Mouse (Mus musculus): Measurements from ENCODE around the gene Trmt6.

Gene Trmt6

DNA sequence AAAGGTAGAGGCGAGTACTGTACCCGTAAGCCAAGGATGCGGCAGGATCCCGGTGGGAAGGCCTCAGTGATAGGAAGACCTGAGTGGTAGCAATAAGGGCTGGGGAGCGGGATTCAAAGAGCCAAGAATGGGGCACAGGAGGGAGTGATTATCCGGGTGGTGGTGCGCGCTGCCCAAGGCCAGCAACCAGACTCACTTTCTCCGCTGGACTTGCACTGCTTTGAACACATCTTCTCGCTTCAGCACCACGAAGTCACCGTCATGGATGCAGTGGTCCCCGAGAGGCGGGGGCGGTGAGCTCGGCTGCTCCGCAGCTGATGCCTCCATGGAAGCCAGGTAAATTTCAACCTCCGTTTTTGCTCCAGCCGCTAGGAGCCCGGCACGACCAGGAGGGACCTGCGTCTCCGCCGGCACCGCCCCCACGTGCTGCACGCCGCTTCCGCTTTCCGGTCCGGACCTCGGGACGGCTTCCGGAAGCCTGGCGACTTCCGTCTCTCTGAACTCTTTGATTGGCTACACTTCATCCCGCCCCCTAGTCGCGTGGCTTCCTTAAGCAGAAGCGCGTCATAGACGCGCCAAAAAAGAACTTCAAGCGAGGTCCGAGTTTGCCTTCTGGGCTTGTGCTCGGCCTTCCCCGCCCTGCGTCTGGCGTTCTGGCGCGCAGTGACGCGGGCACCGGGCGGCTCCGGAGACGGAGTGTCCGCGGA is at the start of gene Trmt6, which contains the start of gene Mcm8:
Gene Trmt6, minus strand, starts transcription at position 448 of the 707 bp plus-strand sequence.
Gene Mcm8, plus strand, starts transcription at position 534 of the 707 bp plus-strand sequence.
- DNase-seq, result peak; percentile 92 to 94

DNA sequence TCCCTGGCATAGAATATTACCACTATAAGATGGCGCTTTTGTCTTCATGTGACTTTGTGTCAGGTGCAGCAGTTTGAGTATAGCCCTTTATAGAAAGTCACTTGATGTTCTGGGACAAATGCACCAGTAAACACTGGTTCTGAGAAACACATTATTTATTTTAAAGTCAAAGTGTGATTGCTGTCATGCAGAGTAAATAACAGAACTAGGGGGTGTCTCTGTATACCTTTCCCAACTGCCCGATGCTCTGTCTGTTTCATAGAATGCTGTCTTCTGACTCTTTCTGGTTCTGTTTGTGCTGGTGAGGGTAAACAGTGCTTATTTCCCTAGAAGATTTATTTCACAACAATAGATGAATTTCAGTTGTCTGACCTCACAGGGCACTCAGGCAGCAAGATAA is 47.5 kb upstream of the Trmt6 start:
- no peak for DNase-seq

DNA sequence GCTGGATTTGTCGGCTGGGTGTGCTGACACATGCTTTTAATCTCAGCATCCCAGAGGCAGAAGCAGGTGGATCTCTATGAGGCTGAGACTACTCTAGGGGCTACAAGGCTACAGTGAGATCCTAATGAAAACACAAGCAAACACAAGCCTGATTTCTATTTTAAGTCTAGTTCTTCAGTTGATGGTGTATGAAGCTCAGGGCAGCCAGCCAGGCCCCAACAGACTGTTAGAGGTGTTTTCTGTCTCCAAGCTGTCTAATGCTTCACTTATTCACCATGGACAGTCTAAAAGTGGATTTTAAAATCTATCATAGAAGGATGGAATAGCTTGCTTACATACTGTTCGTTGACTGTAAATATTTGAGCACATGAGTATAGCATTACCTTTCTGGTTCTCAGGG is 45.6 kb upstream of the Trmt6 start:
- DNase-seq, result no peak

DNA sequence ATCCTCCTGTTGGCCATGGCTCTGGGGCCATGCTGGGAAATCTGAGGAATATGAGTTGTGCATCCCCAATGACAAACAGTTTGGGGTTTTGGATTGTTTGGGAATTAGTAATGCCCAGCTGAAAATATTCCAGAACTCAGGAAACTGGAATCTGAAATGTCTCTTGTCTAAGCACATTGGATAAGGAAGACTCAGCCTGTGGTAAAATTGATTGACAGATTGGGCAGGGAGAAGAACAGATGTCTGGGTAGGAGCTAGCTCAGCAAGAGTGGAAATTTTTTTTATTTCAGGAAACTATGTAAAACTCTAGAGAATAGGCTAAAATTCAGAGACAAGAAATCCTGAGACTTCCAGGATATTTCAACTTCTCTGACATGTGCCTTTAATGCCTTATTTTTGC is 44.6 kb upstream of the Trmt6 start:
- DNase-seq, result no peak

DNA sequence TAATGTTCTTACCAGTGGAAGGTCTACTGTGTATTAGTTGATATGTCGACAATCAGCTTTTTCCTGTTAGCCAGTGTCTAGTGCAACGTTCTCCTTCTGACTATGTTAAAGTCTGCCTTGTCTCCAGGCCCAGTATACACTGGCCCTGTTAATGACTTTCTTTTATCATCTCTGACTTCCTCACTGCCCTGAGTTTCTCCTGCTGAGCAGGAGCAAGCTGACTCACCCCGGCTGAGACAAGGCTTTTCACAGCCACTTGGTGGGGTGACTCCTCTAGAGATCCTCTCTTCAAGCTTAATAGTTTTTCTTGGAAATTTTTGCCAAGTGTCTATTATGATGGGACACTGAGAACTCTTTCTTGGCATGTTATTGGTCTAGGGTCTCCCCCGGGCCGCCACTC is 40.5 kb upstream of the Trmt6 start:
- DNase-seq, result no peak

DNA sequence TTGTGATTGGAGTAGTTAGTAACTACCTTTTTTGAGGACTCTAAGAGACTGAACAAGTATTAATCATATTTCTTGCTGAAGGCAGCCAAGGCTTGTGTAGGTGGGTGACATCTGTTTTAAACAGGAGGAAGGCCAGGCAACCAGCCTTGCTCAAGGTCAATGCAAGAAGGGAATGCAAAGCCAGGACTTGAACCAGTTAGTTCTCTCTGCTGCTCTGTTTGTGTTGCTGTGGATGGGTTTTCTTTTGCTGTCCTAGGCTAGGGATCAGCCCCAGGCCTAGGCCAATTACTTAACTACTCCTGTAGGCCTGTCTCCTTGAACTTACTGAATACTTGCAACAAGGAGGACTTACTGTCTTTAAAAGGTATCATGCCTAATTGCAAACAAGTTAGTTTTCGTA is 37.2 kb upstream of the Trmt6 start:
- no peak for DNase-seq

DNA sequence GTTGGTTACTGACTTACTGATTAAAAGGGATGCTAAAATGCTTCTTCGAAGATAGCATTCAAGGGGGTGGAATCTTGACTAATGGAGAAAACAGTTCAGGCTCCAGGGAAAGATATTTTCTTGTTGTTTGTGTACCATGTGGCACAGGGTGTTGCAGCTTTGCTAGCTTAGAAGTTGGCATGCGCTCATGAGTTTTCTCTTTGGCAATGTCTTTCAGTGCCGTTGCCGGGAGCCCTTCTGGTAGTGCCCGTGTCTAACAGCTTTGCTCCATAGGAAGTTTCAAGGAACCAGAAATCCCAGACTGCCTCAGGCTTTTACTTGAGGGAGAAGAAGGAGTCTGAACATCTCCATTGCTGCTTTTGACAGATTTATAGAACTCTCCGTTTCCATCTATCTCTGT is 33.3 kb upstream of the Trmt6 start:
- DNase-seq, result no peak

DNA sequence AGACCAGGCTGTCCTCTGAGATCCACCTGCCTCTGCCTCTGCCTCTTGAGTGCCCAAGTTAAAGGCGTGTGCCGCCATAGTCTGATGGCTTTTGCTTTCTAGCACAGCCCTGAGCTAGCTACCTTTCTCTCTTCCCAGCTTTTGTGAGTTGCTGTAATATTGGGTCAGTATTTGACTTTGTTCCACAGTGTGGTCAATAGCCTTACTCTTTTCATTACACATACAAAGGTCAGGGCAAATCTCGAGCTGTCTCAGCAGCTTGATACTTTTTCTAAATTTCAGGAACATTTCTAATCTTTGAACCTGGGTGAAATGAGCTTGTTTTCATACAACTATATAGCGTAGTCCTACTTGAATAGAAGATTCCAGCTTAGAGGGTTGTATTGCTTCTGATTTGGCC is 32.5 kb upstream of the Trmt6 start:
- no peak for DNase-seq

DNA sequence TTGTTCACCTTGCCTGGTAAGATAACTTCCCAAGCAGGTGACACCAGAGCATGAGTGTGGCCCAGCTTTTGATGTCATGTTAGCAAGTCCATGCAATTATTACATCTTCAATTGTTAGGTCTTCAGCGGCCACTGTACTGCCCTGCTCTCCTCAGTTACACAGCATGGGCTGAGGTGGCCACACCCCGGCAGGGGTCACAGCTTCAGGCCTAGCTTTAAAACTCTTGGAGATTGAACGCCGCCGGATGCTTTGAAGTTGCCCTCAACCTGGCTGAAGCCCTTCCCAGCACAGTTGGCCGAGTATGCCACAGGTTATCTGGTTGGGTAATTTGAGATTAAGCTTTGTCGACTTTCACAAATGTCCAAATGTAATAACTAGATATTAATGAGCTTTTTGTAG is 31.7 kb upstream of the Trmt6 start:
- no peak for DNase-seq

DNA sequence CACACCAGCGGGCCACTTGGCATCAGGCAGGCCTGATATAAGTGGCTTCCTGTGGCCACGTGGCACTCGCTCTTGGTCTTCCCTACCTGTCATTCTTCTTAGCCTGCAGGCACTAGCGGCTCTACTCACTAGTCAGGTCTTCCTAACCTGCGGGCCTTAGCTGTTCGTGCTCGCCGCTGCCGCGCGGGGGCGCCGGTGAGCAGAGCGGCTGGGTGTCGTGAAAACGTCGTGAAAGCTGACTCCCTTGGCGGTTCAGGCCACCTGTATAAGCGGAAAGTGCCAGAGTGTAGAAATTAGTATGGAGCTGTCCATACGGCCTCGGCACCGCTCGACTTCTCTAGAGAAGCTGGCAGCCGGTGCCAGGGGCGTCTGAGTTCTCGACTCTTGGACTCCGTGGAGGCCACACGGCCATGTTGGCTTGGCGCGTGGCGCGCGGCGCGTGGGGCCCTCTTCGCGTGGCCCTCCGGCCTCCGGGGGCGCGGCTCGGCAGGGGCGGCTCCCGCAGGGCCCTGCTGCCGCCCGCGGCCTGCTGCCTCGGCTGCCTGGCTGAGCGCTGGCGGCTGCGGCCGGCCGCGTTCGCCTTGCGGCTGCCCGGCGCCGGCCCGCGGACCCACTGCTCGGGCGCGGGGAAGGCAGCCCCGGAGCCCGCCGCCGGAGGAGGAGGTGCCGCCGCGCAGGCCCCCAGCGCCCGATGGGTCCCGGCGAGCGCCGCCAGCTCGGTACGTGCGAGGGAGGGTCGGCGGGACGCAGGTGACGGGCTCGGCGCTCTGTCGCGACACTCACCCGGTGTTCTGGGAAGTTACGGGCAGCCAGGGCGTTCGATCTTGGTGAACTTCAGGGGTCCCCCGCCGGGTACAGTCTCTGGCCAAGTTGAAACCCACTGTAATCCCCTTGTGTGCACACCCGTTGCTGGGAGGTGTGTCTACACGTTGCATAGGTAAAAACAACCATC is 30.8 kb upstream of the Trmt6 start, which contains the start of gene Crls1:
Gene Crls1, plus strand, starts transcription at position 260 of the 952 bp plus-strand sequence.
- peak; percentile 96 to 98 for DNase-seq

DNA sequence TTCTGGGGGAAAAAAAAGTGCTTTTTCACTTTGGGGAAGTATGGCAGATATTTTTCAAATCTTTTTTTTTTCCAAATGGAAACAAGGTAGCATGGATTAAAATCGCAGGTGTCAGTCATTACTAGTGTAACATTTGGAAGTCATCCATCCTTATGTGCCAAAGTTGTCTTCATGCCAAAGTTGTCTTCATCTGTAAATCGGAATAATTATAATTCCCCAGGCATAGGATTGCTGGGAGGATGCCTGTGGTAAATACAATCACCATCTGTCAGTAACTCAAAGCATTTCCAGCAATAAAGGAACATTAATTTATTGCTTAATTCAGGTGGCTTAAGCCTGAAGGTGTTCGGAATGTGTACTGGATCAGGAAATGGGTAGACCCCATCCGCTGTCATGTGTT is 25.2 kb upstream of the Trmt6 start:
- no peak for DNase-seq

DNA sequence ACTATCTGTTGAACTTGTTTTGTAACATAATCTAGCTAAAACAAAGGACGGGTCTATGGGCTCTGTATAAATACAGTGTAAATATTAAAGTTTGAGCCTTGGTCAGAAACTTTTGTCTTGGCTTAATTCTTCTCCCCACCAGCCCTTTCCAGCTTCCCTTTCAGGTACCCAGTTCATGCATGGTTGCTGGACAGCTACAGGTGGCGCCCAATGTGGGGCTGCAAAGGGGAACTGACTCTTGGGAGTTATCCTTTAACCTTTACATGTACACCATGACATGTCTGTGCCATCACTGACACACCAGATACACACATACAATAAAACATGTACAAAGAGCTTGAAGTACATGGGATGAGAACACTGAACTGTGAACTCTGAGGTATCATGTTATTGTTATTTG is 12.9 kb downstream of the Trmt6 start:
- DNase-seq, result no peak

DNA sequence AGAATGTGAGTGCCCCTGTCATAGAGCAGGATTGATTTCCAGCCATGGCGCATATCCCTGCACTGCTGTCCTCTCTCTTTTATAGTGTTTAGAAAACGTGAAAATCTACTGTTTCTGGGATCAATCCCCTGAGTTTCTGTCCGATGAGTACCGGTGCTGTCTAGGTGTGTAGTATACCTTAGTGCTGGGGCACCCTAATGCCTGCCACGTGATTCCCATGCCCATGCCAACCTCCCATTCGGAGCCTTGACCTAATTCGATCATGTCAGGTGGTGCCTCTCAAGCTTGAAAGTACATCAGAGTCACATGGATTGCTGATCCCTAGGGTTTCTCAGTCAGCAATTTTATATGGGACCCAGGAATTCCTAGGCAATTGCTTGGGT is 21.7 kb downstream of the Trmt6 start:
- DNase-seq, result no peak

DNA sequence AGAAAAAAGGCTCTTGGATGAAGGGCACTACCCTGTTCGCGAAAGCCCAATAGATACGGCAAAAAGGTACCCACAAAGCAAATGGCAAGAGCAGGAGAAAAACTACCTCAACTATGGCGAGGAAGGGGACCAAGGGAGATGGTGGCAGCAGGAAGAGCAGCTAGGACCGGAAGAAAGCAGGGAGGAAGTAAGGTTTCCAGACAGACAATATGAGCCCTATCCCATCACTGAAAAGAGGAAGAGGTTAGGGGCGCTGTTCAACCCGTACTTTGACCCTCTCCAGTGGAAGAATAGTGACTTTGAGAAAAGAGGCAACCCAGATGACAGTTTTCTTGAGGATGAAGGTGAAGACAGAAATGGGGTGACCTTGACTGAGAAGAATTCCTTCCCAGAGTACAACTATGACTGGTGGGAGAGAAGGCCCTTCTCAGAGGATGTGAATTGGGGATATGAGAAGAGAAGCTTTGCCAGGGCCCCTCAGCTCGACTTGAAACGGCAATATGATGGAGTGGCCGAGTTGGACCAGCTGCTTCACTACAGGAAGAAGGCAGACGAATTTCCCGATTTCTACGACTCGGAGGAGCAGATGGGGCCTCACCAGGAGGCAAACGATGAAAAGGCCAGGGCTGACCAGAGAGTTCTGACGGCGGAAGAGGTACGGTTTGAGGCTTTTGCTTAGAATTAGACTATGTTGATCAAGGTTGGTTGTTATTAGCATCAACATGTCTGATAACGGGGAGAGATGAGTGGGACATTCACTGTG is 22.2 kb downstream of the Trmt6 start:
- DNase-seq, result no peak

DNA sequence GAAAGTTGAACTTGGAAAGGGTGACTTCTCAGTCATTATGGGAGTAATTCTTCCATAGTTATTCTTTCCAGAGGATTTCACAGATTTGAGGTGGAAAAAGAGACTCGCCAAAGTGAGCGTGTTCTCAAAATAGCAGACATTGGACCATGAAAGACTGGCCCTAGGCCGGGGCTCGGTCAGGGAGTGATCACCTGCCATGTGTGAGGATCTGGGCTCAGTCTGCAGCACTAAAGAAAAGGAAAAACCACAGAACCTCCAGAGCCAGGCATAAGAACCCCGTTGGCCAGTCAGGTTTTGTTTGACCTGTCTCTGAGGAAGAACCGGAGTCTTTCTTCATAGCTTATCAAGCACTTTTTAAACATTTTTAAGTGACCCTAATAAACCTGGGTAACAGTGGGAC is 31.8 kb downstream of the Trmt6 start:
- DNase-seq, result no peak

DNA sequence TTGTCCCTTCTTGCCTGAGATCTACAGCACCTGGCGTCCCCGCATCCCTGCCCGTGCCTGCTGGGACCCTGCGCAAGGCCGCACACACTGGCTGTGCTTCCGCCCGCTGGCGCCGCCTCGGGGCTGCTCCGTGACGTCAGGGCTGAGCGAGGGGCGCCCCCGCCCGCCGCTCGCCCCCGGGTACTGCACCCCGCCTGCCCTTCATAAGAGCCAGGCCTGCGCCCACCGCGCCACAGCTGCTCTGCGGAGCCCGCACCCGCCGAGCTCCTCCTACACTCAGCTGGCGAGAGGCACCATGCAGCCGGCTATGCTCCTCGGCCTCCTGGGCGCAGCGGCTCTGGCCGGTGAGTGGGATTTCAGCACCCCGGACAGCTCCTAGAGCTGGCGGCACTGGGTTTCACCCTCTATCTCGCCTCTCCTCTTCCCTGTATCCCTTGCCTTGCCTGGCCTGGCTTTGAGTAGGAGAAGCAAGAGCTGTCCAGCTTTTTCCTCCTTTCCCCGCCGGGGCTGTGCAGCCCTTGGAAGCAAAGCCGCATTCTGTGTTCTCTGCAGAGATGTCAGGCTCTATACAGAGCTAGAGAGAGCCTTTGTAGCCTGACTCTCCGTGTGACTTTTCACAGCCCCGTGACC is 34.3 kb downstream of the Trmt6 start:
- peak; percentile 91 to 92 for DNase-seq

DNA sequence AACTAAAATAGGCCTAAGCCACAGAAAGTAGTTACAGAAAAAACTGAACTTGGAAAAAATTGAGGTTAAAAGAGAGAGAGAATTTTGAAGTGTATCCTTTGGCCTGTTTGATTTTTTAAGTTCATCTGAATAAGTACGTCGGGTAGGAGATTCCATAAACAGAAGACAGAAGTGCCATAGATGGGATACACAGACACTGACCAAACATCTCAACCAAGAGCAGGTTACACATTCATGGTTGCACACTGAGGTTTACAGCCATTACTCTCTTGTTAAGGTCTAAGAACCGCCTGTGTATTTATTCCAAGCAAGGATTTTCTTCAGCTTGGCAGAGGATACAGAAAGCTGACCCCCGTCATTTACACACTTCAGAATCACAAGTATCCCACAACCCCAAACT is 34.9 kb downstream of the Trmt6 start, which contains the start of gene Chgb:
Gene Chgb, plus strand, starts transcription at position 301 of the 400 bp plus-strand sequence.
- no peak for DNase-seq

DNA sequence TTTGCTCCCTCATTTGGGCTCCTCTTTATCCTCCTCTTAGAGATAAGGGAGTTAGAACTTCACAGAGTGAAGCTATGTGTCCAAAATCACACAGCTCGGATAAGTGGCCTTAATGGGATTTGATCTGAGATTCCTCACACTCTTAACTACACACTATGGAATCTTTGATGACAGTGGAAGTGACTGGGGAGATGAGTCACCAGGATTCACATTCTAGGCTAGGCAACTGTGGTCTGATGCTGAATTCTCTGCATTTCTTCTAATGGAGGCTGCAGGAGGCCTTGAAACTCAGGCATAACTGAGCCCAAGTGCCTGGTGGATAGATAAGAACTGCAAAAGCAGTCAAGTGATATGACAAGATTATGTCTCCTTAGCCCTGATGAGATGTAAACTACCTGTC is 45.0 kb downstream of the Trmt6 start:
- DNase-seq, result no peak

DNA sequence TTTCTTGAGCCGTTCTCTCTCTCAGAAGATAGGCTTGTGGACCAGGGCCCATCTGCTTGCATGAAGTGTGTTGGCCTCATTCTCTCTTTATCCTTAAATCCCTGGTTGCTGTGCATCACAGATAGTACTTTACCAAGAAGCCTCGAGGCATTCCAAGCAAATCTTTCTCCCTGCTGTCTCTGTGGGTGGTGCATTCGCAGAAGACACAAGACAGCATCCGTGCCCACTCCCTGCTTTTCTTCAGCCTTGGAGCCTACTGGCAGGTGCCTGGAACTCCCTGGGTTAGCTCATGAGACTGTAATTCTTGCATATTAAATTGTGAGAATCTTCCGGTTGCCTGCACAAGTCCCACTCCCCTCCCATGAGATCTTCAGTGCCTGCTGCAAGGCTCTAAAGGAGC is 57.9 kb downstream of the Trmt6 start:
- DNase-seq, result no peak

All from lung, postnatal 4 days (tissue).